Mouse (Mus musculus) CD4-positive, CD25-positive, alpha-beta regulatory T cell (primary cell): ENCODE data around the gene Cpeb1. TPM values are rescaled to one million over a fixed set of nuclear protein-coding genes. Genes with fewer than 3 reads are reported as not detected.

Experiments
- polyA plus RNA-seq: library from polyadenylated mRNA; unstranded; fragments of 100-300 nt; shearing (Covaris generic); gene quantifications from one replicate; pipeline ENCODE4 v1.2.1, GENCODE M21; 2017

The Cpeb1 gene
- not detected for polyA plus RNA-seq

GRCm38 (mm10) chr7:81455155-81455651 is at the start of gene Cpeb1:
Gene Cpeb1, minus strand, starts transcription at chr7:81455465.

DNA sequence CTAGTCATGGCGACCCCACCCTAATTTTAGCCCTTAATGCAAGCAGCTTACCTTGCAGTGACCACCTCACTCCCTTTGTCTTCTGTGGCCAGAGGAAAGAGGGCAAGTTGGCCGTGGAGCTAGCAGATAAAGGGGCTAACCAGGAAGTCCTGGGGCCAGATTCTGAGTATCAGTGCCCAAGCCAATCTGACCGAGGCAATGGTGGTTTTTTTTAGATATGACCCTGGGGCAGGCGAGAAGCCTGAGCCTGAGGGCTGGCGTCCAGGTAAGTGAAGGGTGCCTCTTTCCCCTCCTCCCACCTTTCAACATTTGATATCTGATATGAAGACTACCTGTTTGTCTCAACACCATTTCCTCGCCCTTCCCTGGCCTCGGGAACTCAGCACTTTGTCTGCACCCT is 42.9 kb upstream of the Cpeb1 start, which contains the start of gene BC048679:
TSS of gene BC048679 (minus strand) at position 101 of the 400 bp plus-strand sequence.

DNA sequence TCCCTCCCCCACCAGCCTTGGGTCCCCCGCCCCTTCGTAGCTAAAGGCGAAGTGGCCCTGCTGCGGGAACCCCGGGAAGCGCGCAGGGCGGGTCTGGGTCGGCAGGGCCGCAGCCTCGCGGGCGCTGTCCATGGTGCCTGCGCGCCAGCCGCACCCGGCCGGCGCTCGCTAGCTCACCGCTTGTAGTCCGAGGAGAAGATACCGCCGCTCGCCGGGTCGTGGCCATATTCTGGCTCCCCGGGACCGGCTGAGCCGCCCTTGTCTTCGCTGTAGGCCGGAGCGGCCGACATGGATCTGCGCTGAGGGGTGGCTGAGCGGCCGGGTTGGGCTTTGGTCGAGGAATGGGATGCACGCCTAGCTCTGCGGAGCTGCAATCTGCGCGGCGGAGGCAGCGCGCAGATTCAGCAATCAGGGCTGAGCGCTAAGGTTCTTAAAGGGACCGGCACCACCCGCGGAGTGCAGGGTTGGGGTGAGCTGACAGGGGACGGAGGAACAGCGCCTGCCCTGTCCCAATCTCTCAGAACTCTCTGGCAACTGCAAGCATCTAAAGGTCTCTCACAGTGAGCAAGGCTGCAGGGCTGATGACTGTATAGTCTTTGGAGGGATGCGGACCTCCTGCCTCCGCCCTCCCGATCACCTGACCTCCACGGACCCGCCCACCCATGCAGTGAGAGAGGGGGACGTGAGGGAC is 38.2 kb upstream of the Cpeb1 start, which contains the start of gene Ap3b2:
TSS of gene Ap3b2 (minus strand) at position 595 of the 691 bp plus-strand sequence.

DNA sequence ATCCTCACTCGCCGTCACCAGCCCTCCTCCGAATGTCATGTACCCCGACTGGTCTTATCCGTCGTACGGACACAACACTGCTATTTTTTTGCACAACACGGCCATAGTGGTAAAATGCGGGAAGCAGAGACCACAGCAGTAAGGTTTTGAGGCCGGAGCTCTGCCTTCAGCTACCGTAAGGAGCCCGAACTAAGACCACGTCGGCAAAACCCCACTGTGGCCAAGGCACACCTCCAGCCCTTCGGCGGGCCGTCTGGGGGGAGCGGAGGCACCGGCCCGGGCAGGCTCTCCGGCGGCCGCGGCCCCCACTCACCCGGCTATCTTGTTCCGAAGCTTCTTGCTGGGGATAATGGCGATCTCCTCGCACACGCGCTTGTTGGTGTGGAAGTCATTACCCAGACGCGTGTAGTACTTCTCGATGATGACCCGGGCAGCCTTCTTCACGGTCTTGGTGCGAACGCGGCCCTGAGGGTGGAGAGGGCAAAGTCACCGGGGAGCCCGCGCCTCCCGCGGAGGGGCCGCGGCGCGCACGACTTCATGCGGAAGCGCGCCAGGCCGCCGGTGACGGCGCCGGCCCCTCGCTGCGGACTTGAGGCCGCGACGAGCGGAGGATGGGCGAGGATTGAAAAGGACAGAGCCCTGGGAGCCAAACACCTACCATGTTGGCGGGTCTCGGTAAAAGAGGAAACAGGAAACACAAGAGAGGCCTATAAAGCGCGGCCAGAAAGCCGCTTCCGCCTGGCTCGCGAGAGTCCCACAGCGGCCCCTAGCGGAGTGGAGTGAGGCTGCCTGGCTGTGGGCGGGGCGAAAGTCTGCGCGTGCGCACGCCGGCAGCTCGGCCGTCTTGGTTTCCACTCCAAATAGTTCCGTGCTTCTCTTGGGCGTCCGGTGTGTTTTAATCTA is 110.5 kb downstream of the Cpeb1 start, which contains the start of gene Rps17:
TSS of gene Rps17 (minus strand) at position 711 of the 903 bp plus-strand sequence.

Other genes starting within 250 kb of the Cpeb1 start
- 7.2 TPM for gene Pde8a, start 241.9 kb downstream of the Cpeb1 start, polyA plus RNA-seq
- 726 TPM for gene Rps17, start 110.2 kb downstream of the Cpeb1 start, polyA plus RNA-seq
- gene Ap3b2, start 38.5 kb upstream of the Cpeb1 start, polyA plus RNA-seq = not detected
- gene BC048679, start 42.8 kb upstream of the Cpeb1 start, polyA plus RNA-seq = not detected
- 4.8 TPM for gene Fsd2, start 111.5 kb upstream of the Cpeb1 start, polyA plus RNA-seq
- gene Whamm, start 115.8 kb upstream of the Cpeb1 start, polyA plus RNA-seq = 41.6 TPM